Mouse (Mus musculus): ENCODE measurements around the gene Gm28363.
"Not testable (repeated sequence)": the region's sequence is repeated elsewhere in the genome, so short reads cannot be mapped to it uniquely, and the experiment has no call there.

The Gm28363 gene

GRCm38 (mm10) chr1:117696831-117697230 lies at the start of gene Gm28363:
Gene Gm28363 (plus strand): TSS chr1:117697131.
- not testable (repeated sequence) for DNase-seq (ENCODE audit: extremely low spot score)

- not testable (repeated sequence) for DNase-seq (ENCODE audit: extremely low spot score)
Measured at GRCm38 (mm10) chr1:117650236-117650635, 46.7 kb upstream of the Gm28363 start.

All from embryo, embryonic 9.5 days (tissue).